In the genomic region with DNA sequence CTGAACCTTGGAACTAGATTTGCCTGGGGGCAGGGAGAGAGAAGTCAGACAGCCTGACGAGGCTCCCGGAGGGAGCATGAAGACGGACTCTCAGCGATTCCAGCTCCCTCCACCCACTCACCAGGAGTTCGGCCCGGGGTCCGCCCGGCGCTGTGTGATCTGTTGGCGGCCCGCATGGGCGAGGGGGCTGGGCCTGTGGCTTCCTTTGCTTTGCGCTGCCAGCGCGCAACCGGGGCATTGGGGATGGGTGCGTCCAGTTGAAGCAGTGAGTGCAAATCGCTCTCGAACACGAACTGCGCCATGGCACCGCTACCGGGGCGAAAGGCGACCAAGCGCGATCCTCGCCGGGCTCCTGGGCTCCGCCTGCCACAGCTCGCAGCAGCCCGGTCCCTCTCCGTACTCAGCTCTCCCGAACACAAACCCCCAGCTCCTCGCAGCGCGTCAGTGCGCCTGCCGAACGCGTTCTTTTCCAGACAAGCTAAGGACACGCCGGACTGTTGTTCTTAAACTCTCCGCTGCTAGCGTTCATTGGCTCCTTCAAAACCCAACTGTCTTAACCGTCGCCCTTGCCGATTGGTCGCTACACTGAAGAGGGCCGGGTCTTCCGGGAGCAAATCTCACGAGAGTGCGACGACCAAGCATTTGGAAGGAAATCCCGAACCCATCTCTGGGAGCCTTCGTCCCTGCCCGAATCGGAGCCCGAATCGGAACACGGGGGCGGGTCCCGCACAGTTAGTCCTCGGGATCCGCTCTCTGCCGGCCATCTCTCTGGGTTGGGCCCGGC, we compare ENCODE assay signal across 8 mouse cellular contexts. TPM values are rescaled to one million over a fixed set of nuclear protein-coding genes. Genes with fewer than 3 reads are reported as not detected.
DNase-seq lines count a peak whose midpoint lies in the region; ATAC-seq and TF ChIP-seq lines count a peak whose summit lies in the region.

A gene (minus strand): TSS at position 533 of the 784 bp plus-strand sequence.

- no peak for TF ChIP-seq CTCF in ES-Bruce4 (IDR thresholded peaks at IDR 0.05; ENCODE audit: low read depth, low read length)
- no peak for TF ChIP-seq CTCF in lung, adult 2 months (IDR thresholded peaks at IDR 0.05; ENCODE audit: insufficient read depth, low read length)

- H3K4me3 ChIP-seq in ES-Bruce4 (ENCODE audit: low read depth, low read length) = peak within 1 kb of the TSS; percentile 79
- peak within 1 kb of the TSS; percentile 62 for H3K4me3 ChIP-seq in forebrain, embryonic 14.5 days (ENCODE audit: low read depth, low read length)
- peak within 1 kb of the TSS; percentile 67 for H3K4me3 ChIP-seq in lung, adult 2 months (replicated peaks; ENCODE audit: extremely low read depth, low read depth, low read length)

- TF ChIP-seq POLR2A in ES-Bruce4 (IDR thresholded peaks at IDR 0.05; ENCODE audit: insufficient read depth, low read length) = peak; percentile 91
- TF ChIP-seq POLR2A in lung, adult 2 months (IDR thresholded peaks at IDR 0.05; ENCODE audit: borderline replicate concordance, extremely low read depth, low read depth, low read length) = peak; percentile 72; the same call in 1 of the 2 replicates

- no peak for TF ChIP-seq EP300 in ES-Bruce4 (IDR thresholded peaks at IDR 0.05; ENCODE audit: insufficient read depth, low read depth, low read length)

- intact Hi-C loops in heart, postnatal 25 days (cut with DNase I) = no loop called here

- H3K9ac ChIP-seq in ES-Bruce4 (ENCODE audit: low read depth, poor library complexity, severe bottlenecking) = peak within 1 kb of the TSS; percentile 77
- H3K9ac ChIP-seq in forebrain, embryonic 14.5 days (ENCODE audit: low read length) = peak within 1 kb of the TSS; percentile 74

- WGBS in forebrain, embryonic 14.5 days = under 1% methylated on average over 67 of the region's 67 CpGs
- WGBS in lung, adult 2 months = under 1% methylated on average over 67 of the region's 67 CpGs

- no peaks in the 10 kb centered on the region for H3K9me3 ChIP-seq in ES-Bruce4 (replicated peaks; ENCODE audit: control insufficient read depth, insufficient read depth, low read length, poor library complexity, severe bottlenecking)
- no peaks in the 10 kb centered on the region for H3K9me3 ChIP-seq in forebrain, embryonic 14.5 days (replicated peaks; ENCODE audit: control insufficient read depth, low read length)

- H3K36me3 ChIP-seq in ES-Bruce4 (ENCODE audit: control insufficient read depth, insufficient read depth, low read length, poor library complexity, severe bottlenecking) = peaks cover 35% of the 10 kb centered on the region
- peaks cover 17% of the 10 kb centered on the region for H3K36me3 ChIP-seq in forebrain, embryonic 14.5 days (ENCODE audit: control insufficient read depth, insufficient read depth, low read length)

- H3K27me3 ChIP-seq in ES-Bruce4 (ENCODE audit: control insufficient read depth, insufficient read depth, low read length, poor library complexity, severe bottlenecking) = no peaks in the 10 kb centered on the region
- H3K27me3 ChIP-seq in forebrain, embryonic 14.5 days (replicated peaks; ENCODE audit: control insufficient read depth, insufficient read depth, low read length) = no peaks in the 10 kb centered on the region

- peaks cover 3% of the 10 kb centered on the region for H3K4me1 ChIP-seq in ES-Bruce4 (ENCODE audit: control insufficient read depth, insufficient read depth, low read length)
- peaks cover 20% of the 10 kb centered on the region for H3K4me1 ChIP-seq in forebrain, embryonic 14.5 days (ENCODE audit: control insufficient read depth, insufficient read depth, low read length)
- H3K4me1 ChIP-seq in lung, adult 2 months (ENCODE audit: control insufficient read depth, insufficient read depth, low read length) = peaks cover 5% of the 10 kb centered on the region

- peak; percentile 98 for DNase-seq in forebrain, embryonic 14.5 days (ENCODE audit: low spot score)
- DNase-seq in heart, postnatal 25 days (ENCODE audit: low spot score) = peak; percentile 88
- peak; percentile 82 to 91 for DNase-seq in layer of hippocampus, adult 18-20 months (ENCODE audit: low spot score in 2 of 2)
- DNase-seq in lung, adult 2 months = peak; percentile 80
- peak; percentile 80 to 89 for DNase-seq in thymus, adult 18-20 months

- H3K4me2 ChIP-seq in forebrain, embryonic 14.5 days (ENCODE audit: low read length) = peak within 1 kb of the TSS; percentile 93

- peak within 1 kb of the TSS; percentile 90 for H3K27ac ChIP-seq in ES-Bruce4 (ENCODE audit: insufficient read depth, low read length)
- peak within 1 kb of the TSS; percentile 70 for H3K27ac ChIP-seq in forebrain, embryonic 14.5 days (ENCODE audit: low read depth, low read length)

- ATAC-seq in cerebellum, adult (ENCODE audit: insufficient number of reproducible peaks, low FRiP score, low TSS enrichment) = peak; percentile 95
- ATAC-seq in forebrain, embryonic 14.5 days = peak; percentile 98
- peak; percentile 93 for ATAC-seq in neutrophil, adult 5-6 weeks (ENCODE audit: extremely low read depth, insufficient number of reproducible peaks, low FRiP score, poor library complexity, severe bottlenecking)

RNA-seq across cellular contexts. Expression of the gene that starts here (rescaled TPM):
- polyA plus RNA-seq in ES-Bruce4 (2011; ENCODE audit: insufficient read depth, insufficient read length, low read depth, missing spikeins) = 216 and 224 TPM in 2 replicates
- polyA plus RNA-seq in forebrain, embryonic 14.5 days (2014; fragmentation: Nextera tagmentation; extraction: Ambion mirVana) = 116 and 151 TPM in 2 replicates
- total RNA-seq in heart, postnatal 25 days (2021) = 1 to 10 TPM; 1.5 to 2.3 TPM
- total RNA-seq in layer of hippocampus, adult 18-20 months (2021) = under 1 TPM; 0.57 to 0.61 TPM
- polyA plus RNA-seq in lung, adult 2 months (2012; rRNA removed) = 6.1 and 10.1 TPM in 2 replicates
- total RNA-seq in neutrophil, adult 5-6 weeks (2017) = 2.3 and 2.7 TPM in 2 replicates

Comparison
In these comparisons a context has a peak if more than half of its experiments do, and no peak if none do; other contexts are left out.
1. Peak in every context shown above with its lines: DNase-seq, ATAC-seq, H3K4me3 ChIP-seq and H3K27ac ChIP-seq.
2. RNA of the gene that starts here (polyA plus RNA-seq): 216 to 224 TPM in ES-Bruce4 and 116 to 151 TPM in forebrain, embryonic 14.5 days; 6.1 to 10.1 TPM in lung, adult 2 months; every median in the first group is over 10 times any median in the second.
3. Peak in DNase-seq in layer of hippocampus, adult 18-20 months; RNA of the gene not detected or under 1 TPM.